Mouse (Mus musculus): ENCODE results near the gene Dock3.
A peak's percentile ranks its signal among the peaks of the same experiment; 100 is the strongest.
"Not testable (repeated sequence)": the region's sequence is repeated elsewhere in the genome, so short reads cannot be mapped to it uniquely, and the experiment has no call there.

The Dock3 gene

DNA sequence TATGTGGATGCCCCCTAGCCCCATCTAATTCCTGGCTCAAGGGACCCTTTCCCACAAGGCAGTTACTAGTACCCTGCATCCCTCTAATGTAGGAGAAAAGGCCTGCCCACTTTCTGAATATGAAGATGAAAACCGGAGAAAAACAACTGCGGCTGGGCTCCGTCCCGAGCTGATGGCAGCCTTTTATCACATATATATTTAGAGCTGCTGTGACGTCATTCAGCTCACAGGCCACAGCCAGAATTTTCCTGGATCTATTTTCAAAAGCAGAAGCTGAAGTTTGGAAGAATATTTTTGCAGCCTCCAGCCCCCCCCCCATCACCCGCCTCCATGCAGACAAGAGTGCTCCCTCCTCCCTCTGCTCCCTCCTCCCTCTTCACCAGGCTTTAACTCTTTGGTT lies 27.9 kb upstream of the Dock3 start:
- DNase-seq (ENCODE audit: low read depth, low spot score): no peak

DNA sequence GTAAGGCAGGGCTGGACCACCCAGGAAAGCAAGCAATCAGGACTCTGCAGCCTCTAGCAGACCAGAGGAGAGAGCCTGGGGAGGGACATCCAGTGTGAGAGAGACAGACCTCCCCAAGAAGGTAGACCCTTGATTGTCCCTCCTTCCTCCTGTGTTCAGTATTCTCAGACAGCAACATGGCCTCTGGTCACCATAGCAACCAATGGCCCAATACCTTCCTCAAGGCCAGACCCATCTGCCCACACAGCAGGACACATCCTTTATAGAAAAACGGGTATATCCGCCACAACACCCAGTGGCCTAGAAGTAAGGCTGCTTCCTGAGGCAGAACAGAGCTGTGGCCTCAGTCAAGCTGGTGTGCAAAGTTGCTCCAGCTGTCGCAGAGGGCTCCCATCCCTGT lies 23.9 kb upstream of the Dock3 start:
- DNase-seq (ENCODE audit: low read depth, low spot score): no peak

DNA sequence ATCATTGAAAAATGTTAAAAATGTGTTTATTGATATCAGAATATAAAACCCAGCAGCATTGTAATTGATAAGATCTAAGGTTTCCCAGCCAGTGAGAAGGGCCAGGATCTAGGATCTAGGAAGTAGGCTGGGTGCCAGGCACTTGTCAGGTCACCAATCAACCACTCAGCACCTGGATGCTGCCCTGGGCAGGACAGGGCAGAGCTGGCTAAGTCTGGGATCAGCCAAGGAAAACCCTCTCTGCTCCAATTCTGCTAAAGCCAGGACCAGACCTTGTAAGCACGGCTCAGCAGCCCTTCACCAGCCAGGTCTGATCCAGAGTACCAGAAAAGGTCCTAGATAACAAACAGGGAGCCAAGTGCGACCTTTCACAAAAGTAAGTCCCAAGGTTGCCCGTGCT lies 23.2 kb upstream of the Dock3 start:
- DNase-seq (ENCODE audit: low read depth, low spot score): peak; percentile 55

DNA sequence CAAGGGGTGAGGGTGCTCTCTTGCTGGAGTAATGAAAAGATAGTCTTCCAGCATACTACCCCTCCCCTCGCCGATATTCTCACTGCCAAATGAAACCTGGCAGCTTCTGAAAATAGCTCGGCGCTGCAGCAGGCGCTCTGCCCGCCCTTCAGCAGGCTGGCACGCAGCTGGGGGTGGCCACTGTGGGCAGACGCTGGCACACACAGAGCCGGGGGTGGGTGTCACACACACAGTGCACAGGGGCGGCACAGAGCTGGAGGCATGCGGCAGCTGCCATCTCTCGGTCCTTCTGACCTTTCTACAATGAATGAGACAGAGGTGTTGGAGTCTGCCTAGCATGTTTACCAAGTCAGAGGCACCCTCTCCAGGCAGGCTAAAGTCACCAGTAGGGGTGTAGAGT lies 22.8 kb upstream of the Dock3 start:
- DNase-seq (ENCODE audit: low read depth, low spot score): peak; percentile 56

DNA sequence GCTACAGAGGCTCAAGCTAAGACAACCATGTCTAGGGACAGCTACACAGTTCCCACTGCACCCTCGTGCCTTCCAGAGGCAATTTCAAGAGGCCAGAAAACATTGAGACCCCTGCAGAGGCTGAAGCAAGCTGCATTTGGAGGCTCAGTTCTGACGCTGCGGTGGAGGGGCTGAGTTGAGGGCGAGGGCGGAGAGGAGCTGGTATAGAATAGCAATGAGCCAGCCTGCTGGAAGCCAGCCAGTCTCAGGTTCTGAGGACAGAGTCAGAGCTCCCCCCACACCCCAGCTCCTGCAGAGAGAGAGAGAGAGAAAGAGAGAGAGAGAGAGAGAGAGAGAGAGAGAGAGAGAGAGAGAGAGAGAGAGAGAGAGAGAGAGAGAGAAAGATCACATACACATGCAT lies 20.5 kb upstream of the Dock3 start:
- DNase-seq (ENCODE audit: low read depth, low spot score): no peak

DNA sequence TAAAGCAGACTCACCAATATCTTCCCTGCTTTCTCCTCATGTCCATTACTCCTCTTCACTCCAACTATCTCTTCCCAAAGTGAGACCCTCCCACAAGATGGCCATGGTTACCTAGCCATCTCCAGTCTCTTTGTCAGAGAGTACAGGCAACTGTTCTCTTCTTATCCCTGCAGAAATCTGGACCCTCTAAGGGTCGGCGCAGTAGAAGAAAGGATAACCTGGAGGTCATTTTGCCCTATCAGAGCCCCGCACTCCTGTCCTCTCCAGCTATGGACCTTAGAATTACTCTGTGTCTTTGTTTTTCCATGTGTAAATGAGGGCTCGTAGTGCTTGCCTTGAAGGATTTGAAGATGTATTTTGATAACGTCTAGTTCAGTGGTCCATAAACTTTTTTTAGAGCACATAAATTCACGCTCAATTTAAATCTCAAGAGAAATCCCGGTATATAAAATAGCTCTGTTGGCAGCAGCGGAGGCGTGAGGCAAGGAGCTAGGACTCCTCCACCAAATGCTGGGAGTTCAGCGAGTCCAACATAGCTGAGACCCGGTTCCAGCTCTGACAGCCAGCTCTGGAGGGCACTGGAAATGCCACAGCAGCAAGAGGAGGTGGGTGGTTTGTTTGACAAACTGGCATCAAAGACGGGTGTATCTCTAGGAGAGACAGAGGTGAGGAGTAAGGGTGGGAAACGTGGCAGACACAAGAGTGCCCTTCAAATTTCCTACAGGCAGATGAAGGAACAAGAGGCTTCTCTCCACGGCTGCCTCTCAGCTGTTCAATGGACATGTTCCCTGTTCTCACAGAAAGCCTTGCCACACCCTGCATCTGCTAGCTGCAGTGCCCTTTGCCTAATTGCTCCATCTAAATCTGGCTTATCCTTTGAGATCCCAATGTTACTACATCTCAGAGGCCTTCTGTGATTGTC lies 19.0 kb upstream of the Dock3 start:
- DNase-seq (ENCODE audit: low read depth, low spot score): no peak

DNA sequence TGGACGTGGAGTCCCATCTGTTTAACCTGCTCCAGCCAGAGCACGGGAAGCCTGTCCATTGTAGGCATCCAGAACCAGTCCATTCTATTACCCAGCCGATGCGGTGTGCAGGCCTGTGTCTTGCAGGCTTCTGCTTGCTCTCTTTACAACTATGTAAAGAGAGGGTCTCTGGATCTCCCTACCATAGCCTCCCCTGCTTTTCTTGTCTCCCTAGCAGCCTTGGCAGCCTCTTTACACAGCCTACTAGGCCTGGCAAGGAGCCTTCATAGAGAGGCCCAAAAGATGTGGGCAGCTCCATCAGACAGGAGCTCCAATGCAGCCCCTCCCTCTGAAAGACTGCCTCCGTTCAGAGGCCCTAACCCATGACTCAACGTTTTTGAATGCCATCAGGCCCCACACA lies 17.4 kb upstream of the Dock3 start:
- no peak for DNase-seq (ENCODE audit: low read depth, low spot score)

DNA sequence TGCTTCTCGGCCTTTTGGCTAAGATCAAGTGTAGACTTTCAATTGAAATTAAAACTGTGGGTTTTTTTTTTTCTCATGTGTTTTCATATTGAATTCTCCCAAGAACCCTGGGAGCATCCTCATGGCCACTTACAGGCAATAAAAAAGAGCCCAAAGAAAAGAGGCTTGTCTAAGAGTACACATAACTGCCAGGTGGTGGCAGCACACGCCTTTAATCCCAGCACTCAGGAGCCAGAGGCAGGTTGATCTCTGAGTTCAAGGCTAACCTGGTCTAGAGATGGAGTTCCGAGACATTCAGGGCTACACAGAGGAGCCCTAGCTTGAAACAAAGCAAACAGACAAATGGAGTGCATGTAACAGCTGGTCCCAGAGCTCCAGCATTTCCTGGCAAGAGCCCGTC lies 14.5 kb upstream of the Dock3 start:
- DNase-seq (ENCODE audit: low read depth, low spot score): no peak

DNA sequence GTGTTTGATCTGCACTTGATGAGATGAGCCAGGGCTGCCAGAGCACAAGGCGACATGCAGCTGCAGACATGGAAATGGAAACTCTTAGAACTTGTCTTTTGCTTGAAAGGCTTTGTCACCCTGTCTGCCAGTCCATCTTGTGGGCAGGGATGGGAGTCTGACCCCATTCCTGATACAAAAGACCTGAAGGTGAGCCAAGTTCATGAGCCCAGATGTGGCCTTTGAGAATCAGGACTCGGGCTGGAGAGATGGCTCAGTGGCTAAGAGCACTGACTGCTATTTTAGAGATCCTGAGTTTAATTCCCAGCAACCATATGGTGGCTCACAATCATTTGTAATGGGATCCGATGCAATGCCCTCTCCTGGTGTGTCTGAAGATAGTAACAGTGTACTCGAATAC lies 13.6 kb upstream of the Dock3 start:
- DNase-seq (ENCODE audit: low read depth, low spot score): no peak

DNA sequence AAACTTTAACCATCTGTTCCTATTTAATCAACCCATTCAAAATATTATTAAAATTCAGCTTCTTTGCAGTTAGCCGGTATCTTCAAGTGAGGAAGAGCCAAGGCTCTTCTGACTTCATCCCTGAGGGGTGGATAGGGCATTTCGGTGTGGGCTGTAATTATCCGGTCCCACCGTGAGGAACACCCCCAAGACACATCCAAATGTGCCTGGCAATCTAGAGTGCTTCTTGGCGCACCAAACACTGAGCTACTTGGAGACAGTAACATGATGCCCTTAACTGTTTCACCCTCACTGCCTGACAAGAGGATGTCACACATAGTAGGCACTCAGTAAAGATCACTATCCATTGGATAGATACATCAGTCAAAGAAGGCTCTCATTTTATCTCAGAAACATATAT lies 4.4 kb upstream of the Dock3 start:
- no peak for DNase-seq (ENCODE audit: low read depth, low spot score)

DNA sequence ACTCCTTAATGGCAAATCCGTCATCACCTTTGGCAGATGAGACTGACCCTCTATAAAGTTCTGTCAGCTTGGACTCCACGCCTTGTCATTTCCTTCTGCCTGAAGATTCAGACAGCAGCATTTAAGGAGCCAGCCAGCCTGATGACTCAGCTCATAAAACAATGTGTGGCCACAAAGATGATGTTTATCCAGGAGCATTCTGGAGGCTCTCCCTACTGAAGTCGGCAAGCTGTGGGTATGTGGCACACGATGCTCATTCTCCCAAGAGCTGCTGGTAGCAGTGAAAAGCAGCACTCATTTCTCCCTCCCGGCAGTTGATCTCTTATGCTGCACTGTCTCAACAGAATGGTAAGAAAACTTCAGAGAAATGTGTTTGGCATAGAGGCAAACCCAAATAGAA lies 3.6 kb upstream of the Dock3 start:
- DNase-seq (ENCODE audit: low read depth, low spot score): no peak

DNA sequence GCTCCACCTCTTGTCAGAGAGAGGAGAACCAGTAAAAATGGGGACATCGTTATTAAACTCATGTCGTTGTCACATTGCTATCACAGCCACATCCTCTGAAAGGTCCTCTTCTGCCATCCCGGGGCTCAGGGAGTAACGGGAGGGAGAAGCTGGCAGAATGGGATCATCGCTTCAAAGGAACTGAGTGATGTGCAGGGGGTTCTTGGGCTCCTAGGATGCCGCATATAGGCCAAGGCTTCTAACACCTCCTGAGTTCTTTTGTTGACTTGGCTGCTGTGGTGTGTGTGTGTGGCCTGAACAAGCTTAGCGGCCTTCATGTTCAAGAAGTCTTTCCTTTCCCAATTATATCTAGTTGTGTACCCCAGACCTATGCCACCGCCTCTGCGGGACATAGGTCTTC lies 431 bp upstream of the Dock3 start:
- no peak for DNase-seq (ENCODE audit: low read depth, low spot score)

DNA sequence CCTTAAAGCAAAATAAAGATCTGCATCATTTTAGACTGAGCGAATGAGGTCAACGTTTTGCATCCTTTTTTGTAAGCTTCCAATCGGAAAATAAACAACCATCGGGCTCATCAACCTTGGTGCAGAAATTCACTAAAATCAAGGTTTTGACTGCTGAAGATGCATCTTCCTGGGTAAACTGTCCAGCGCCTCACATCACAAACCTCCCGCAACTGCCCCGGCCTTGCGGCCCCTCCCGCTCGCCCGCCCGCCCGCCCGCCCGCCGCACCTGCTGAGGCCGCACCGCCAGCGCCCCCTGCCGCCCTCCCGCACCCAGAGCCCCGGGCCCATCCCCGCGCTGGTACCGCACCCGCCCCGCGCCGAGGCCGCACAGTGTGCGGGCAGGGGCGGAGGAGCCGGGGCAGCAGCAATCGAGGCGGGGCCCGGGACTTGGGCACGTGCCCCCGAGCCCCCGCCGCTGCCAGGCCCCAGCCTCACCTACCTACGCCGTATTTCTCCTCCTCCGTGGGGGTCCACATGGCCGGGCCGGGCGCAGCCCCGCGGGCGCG lies 644 bp downstream of the Dock3 start:
- no peak for DNase-seq (ENCODE audit: low read depth, low spot score)

DNA sequence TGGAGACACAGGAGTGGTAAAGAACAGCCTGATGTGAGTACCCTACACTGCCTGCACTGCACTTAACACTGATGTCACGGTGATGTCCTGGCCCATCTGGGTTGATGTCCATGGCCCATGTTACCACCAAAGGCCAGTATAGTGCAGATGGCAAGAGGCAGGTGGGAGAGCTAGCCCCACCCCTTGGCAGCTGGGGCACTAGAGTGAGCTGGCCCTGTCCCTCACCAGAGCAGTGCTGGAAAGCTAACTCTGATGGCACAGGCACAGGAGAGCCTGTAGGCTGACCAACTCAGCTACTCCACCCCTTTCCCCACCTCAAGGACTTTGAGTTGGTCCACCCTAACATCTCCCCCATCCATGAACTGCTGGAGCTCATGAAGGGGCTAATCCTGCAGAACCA lies 7.1 kb downstream of the Dock3 start:
- DNase-seq (ENCODE audit: low read depth, low spot score): no peak

DNA sequence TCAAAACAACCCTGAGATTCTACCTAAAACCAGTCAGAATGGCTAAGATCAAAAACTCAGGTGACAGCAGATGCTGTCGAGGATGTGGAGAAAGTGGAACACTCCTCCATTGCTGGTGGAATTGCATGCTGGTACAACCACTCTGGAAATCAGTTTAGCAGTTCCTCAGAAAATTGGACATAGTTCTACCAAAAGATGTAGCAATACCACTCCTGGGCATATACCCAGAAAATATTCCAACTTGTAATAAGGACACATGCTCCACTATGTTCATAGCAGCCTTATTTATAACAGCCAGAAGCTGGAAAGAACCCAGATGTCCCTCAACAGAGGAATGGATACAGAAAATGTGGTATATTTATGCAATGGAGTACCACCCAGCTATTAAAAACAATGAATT lies 56.9 kb downstream of the Dock3 start:
- DNase-seq (ENCODE audit: low read depth, low spot score): not testable (repeated sequence)

DNA sequence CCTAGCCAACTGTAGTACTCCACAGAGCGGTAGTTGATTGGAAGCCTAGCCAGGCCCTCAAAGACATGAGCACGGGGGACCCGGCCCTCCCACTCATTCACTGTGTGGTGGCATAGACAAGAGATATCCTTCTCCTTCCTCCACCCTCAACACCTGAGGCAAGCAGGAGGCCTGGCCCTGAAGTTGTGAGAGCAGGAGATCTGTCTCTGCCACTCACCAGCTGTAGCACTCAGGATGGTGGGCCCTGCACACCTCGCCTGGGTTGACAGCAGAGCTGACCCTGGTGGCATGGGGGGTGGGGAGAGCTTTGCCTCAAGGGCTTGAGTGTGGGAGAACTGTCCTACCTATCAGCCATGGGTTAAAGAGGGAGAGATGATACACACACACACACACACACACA lies 65.9 kb downstream of the Dock3 start:
- DNase-seq (ENCODE audit: low read depth, low spot score): no peak

DNA sequence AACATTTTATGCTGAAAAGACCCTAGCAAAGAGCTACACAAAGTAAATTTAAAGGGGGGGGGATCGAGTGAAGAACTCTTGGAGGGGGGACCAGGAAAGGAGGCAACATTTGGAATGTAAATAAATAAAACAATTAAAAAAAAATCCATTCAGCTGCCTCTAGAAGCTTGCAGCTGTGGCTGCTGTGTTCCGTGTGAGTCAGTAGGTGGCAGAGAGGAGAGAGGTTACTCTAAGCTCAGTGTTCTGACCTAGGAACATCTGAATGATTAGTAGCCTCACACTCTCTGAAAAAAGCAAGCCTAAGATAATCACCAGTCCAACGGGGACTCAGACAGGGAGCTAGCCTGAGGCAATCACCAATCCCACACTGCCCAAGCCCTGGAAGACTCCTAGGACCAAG lies 66.9 kb downstream of the Dock3 start:
- no peak for DNase-seq (ENCODE audit: low read depth, low spot score)

DNA sequence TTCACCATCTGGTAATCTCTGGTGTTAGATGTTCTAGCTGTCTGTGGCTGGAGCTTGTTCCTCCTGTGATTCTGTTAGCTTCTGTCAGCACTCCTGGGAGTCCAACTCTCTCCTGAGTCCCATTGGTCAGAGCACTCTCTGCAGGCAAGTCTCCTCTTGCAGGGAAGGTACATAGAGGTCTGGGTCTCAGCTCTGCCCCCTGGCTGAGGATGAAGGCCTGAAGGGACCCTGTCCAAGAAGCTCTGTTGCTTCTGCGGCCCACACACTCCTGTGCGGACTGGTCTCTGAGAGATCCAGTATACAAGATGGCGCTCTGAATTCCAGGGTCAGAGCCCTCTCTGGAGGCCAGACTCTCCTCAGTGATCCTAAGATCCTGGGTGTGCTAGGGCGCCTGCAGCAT lies 75.3 kb downstream of the Dock3 start:
- DNase-seq (ENCODE audit: low read depth, low spot score): not testable (repeated sequence)

DNA sequence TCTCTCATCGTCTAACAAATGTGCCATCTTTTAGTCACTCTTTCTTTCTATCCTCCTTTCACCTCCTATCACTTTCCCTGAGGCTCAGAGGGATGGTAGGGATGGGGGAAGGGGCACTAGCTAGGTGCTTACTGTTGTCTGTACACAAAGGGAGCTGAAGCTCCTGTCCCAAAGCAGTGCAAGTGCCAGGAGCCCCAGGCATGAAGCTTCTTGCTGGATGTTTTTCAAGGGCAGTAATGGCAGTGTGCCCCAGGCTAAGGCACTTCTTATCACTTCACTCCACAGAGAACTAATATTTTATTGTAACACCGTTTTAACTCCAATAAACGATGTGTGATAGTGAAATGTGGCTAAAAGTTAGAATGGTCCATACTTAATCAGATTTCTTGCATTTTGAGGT lies 118.9 kb downstream of the Dock3 start:
- no peak for DNase-seq (ENCODE audit: low read depth, low spot score)

DNA sequence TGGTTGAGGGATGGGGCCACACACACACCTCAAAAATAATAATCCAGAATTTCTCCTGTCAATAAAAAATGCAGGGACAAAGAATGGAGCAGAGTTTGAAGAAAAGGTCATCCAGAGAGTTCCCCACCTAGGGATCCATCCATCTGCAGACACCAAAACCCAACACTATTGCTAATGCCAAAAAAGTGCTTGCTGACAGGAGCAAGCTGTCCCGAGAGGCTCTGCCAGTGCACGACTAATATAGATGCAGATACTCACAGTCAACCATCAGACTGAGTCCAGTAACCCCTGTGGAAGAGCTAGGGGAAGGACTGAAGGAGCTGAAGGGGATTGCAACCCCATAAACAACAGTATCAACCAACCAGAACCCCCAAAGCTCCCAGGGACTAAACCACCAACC lies 119.7 kb downstream of the Dock3 start:
- DNase-seq (ENCODE audit: low read depth, low spot score): no peak

DNA sequence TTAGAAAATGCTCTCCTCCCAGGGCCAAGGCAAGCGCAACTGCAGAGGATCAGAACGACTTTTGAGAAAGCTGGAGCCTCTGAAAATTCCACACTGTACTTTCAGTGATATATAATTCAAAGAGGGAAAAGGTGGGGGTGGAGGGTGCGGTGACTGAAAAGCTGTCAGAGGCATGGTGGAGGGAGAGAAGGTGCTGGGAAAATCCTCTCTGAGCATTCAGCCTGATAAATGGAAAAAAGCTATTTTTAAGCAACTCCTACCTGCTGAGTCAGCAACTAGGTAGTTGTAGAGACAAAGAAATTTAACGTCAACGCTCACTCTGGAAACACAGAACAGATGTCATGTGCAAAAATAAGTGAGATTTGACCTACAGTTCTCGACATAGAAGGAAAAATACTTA lies 132.2 kb downstream of the Dock3 start:
- no peak for DNase-seq (ENCODE audit: low read depth, low spot score)

DNA sequence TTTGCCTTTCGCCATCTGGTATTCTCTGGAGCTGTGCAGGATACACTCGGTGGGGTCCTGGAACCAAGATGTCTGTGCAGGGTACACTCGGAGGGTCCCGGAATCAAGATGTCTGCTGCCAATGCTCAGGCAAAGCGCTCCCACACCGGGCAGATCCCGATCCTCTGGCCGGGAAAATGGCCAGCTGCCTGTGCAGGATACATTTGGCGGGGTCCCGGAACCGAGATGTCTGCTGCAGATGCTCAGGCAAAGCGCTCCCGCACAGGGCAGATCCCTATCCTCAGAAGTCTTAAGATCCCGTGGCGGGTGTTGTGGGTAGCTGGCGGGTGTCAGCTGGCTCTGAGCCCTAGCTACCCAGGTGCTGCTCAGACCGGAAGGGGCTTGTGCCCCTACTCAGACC lies 142.3 kb downstream of the Dock3 start:
- DNase-seq (ENCODE audit: low read depth, low spot score): not testable (repeated sequence)

DNA sequence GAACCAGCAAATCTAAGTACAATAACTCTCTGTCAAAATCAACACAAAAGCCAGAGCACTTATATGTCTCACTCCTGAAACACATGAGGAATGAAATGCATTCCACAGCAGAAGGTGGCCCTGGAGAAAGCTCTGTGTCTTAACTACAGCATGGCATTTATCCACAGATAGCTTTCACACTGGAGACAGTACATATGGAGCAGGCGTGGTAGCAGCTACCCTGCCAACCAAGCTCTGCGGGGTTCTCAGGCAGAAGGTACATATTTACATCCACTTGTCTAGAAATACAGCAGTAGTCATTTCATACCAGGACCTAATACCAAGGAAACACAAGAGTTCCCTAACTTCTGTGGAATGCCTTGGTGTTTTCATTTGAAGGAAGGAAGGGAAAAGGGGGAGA lies 144.2 kb downstream of the Dock3 start:
- DNase-seq (ENCODE audit: low read depth, low spot score): no peak

DNA sequence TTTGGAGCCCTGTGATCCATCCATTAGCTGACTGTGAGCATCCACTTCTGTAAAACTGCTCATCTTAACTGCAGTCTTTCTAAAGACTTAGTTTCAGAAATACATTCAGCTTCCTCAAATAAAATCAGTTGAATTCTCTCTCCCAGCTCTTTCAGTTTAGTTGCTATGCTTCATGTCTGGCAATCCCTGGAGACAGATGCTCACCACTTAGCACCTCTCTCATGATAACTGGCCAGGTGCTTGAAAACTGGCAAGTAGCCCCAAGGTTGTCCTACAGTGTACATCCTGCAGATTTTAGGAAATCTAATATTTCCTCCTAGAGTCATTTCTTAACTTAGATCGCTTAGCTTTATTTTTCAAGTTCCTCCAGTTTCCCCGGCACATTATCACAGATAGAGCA lies 193.8 kb downstream of the Dock3 start:
- DNase-seq (ENCODE audit: low read depth, low spot score): no peak
